Mouse (Mus musculus): ENCODE measurements around the gene Cfd.
"Not testable (repeated sequence)": the region's sequence is repeated elsewhere in the genome, so short reads cannot be mapped to it uniquely, and the experiment has no call there.

The Cfd gene

GRCm38 (mm10) chr10:79861230-79862048 lies 29.2 kb upstream of the Cfd start:
- peak; percentile 91 for DNase-seq

- DNase-seq: peak; percentile 91
These were observed 28.4 kb upstream of the Cfd start for GRCm38 (mm10) chr10:79862049-79862788.

GRCm38 (mm10) chr10:79862925-79863324 lies 27.7 kb upstream of the Cfd start:
- DNase-seq: peak; percentile 92

- DNase-seq: no peak
These were observed 26.1 kb upstream of the Cfd start for GRCm38 (mm10) chr10:79864351-79865188.

- DNase-seq: peak; percentile 94
These were observed 25.5 kb upstream of the Cfd start for GRCm38 (mm10) chr10:79865189-79865601.

GRCm38 (mm10) chr10:79865801-79866295 lies 24.8 kb upstream of the Cfd start:
- DNase-seq: peak; percentile 96

GRCm38 (mm10) chr10:79866601-79867000 lies 24.1 kb upstream of the Cfd start:
- DNase-seq: peak; percentile 92

GRCm38 (mm10) chr10:79871845-79872244 lies 18.8 kb upstream of the Cfd start:
- DNase-seq: no peak

- DNase-seq: peak; percentile 87
These were observed 17.8 kb upstream of the Cfd start for GRCm38 (mm10) chr10:79872862-79873261.

GRCm38 (mm10) chr10:79873313-79873712 lies 17.3 kb upstream of the Cfd start:
- DNase-seq: no peak

GRCm38 (mm10) chr10:79873715-79874289 lies 16.9 kb upstream of the Cfd start:
- DNase-seq: peak; percentile 85

- DNase-seq: peak; percentile 91
These were observed 16.3 kb upstream of the Cfd start, which contains the start of the genes Prtn3 and Plppr3 for GRCm38 (mm10) chr10:79874290-79874862. Gene Prtn3 (plus strand): TSS chr10:79874476. Gene Plppr3 (minus strand): TSS chr10:79874634.

GRCm38 (mm10) chr10:79877174-79877573 lies 13.5 kb upstream of the Cfd start:
- peak; percentile 96 for DNase-seq

GRCm38 (mm10) chr10:79877757-79878156 lies 12.9 kb upstream of the Cfd start:
- DNase-seq: peak; percentile 98

- no peak for DNase-seq
These were observed 11.1 kb upstream of the Cfd start for GRCm38 (mm10) chr10:79879527-79879926.

GRCm38 (mm10) chr10:79880721-79881120 lies 9.9 kb upstream of the Cfd start:
- peak; percentile 87 for DNase-seq

GRCm38 (mm10) chr10:79881981-79882380 lies 8.7 kb upstream of the Cfd start:
- peak; percentile 93 for DNase-seq

GRCm38 (mm10) chr10:79883297-79884084 lies 7.2 kb upstream of the Cfd start:
- peak; percentile 95 for DNase-seq

- DNase-seq: peak; percentile 98
These were observed 6.2 kb upstream of the Cfd start for GRCm38 (mm10) chr10:79884446-79884845.

- not testable (repeated sequence) for DNase-seq
These were observed 5.7 kb upstream of the Cfd start for GRCm38 (mm10) chr10:79884938-79885337.

GRCm38 (mm10) chr10:79886054-79886453 lies 4.6 kb upstream of the Cfd start, which contains the start of gene Elane:
Gene Elane (plus strand): TSS chr10:79886247.
- DNase-seq: peak; percentile 87

Data from heart, adult 11 months (tissue).